Mouse (Mus musculus) ES-Bruce4 (cell line): ENCODE data around the gene Ppp1r12a.

Experiments used
- CTCF ChIP-seq: IDR thresholded peaks from one replicate; pipeline ENCODE4 v1.8.1; 2011; ENCODE audit warnings: low read depth, low read length
- EP300 ChIP-seq: IDR thresholded peaks from 2 replicates; pipeline ENCODE4 v1.6.1; 2011; ENCODE audit warnings: low read depth, low read length; ENCODE audit not compliant: insufficient read depth
- POLR2A ChIP-seq: IDR thresholded peaks from one replicate; pipeline ENCODE4 v1.8.1; 2011; ENCODE audit warnings: low read length; ENCODE audit not compliant: insufficient read depth

GRCm38 (mm10) chr10:108292651-108293050, 130.7 kb downstream of the Ppp1r12a start:
- TF ChIP-seq CTCF (no peak), POLR2A (no peak), EP300 (no peak)
